Mouse (Mus musculus): ENCODE data around the gene Tmprss9. TPM values are rescaled to one million over a fixed set of nuclear protein-coding genes. Genes with fewer than 3 reads are reported as not detected.
A peak's percentile ranks its signal among the peaks of the same experiment; 100 is the strongest.

Tmprss9 gene
- polyA plus RNA-seq, 1 experiment from 2014 or later = 0.14 TPM

DNA sequence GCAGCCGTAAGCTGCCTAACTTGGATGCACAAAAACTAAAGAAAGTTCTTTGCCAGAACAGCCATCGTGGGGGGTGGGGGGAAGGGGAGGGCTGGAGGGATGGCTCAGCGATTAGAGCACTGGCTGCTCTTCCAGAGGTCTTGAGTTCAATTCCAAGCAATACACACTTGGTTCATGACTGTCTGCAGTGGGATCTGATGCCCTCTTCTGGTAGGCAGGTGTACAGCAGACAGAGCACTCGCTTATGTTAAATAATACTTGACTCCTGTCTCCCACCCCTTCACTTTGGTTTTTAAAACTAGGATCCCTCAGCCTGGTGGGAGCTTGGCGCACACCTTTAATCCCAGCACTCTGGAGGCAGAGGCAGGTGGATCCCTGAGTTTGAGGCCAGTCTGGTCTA lies 4.4 kb downstream of the Tmprss9 start:
- peak overlapping the region; percentile 42; the same call in 1 of the 2 replicates for H3K27ac ChIP-seq
- no peaks in the 10 kb centered on the region for H3K36me3 ChIP-seq
- no peak overlapping the region for H3K4me3 ChIP-seq
- peaks cover 4% of the 10 kb centered on the region for H3K27me3 ChIP-seq (ENCODE audit: insufficient read depth, poor library complexity, severe bottlenecking)
- peaks cover 29% of the 10 kb centered on the region for H3K4me1 ChIP-seq (replicated peaks)
- DNase-seq (ENCODE audit: low spot score) = peak; percentile 64
- 29% methylated on average over 5 of the region's 5 CpGs for WGBS
- no peaks in the 10 kb centered on the region for H3K9me3 ChIP-seq

DNA sequence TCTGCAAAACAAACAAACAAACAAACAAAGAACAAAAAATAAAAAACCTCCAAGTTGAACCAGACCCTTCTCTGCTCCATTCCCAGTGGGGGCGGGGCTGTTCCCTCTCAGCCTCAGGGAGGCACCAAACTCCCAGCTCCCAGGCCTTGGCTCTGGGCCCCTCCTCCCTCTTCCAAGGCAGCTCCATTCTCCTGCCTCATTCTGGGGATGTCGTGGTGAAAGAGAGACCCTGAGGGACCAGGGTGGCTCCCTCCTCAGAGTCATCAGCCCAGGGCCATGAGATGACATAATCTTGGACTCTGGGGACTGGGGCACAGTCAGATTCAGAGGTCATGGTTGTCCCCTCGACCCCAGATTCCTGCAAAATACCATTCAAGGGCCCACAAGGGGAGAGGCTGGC lies 4.9 kb downstream of the Tmprss9 start:
- no peak for DNase-seq (ENCODE audit: low spot score)
- no peaks in the 10 kb centered on the region for H3K9me3 ChIP-seq
- H3K27me3 ChIP-seq (ENCODE audit: insufficient read depth, poor library complexity, severe bottlenecking) = peaks cover 2% of the 10 kb centered on the region
- H3K4me3 ChIP-seq = no peak overlapping the region
- H3K36me3 ChIP-seq = no peaks in the 10 kb centered on the region
- 29% methylated on average over 3 of the region's 3 CpGs for WGBS
- H3K4me1 ChIP-seq (replicated peaks) = peaks cover 29% of the 10 kb centered on the region
- H3K27ac ChIP-seq = no peak overlapping the region

DNA sequence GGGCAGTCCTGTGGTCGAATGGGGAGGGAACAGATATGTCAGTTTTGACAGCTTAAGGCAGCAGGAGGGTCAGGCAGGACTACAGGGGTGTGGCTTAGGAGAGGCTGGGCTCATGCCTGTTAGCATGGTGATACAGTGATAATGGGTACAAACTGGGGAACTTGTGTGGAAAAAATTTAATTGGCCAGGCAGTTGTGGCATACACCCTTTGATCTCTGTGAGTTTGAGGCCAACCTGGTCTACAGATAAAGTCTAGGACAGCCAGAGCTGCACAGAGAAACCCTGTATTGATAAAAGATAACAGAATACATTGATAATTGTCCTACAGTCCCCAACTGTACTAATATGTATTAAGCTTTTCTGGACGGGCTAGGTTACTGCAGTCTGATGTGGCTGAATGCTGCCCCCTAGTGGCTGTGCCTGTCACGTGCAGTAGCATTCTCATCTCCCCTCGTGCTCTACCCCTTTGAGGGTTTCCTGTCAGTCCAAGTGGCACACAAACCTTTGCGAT lies 8.5 kb downstream of the Tmprss9 start:
- Histone ChIP-seq H3K4me3 (no peak overlapping the region), H3K9me3 (no peaks in the 10 kb centered on the region), H3K36me3 (no peaks in the 10 kb centered on the region), H3K27me3 (ENCODE audit: insufficient read depth, poor library complexity, severe bottlenecking) (no peaks in the 10 kb centered on the region; the same call in 1 of the 2 replicates), H3K27ac (no peak overlapping the region), H3K4me1 (replicated peaks) (peaks cover 12% of the 10 kb centered on the region)
- peak; percentile 69 for DNase-seq (ENCODE audit: low spot score)
- WGBS = 19% methylated on average over 5 of the region's 5 CpGs

DNA sequence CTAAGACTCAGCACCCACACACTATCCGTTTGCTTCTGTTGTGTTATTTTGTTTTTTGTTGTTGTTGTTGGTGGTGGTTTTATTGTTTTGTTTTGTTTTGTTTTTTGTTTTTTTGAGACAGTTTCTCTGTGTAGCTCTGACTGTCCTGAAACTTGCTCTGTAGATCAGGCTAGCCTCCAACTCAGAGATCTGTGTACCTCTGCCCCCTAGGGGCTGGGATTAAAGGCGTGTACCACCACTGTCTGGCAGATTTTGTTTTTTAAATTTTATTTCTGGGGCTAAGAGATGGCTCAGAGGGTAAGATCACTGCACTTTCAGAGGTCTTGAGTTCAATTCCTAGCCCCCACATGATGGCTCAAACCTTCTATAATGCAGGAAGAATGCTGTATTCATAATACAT lies 9.3 kb downstream of the Tmprss9 start:
- Histone ChIP-seq H3K4me1 (replicated peaks) (peaks cover 12% of the 10 kb centered on the region), H3K36me3 (no peaks in the 10 kb centered on the region), H3K27ac (no peak overlapping the region), H3K27me3 (ENCODE audit: insufficient read depth, poor library complexity, severe bottlenecking) (no peaks in the 10 kb centered on the region; the same call in 1 of the 2 replicates), H3K4me3 (no peak overlapping the region), H3K9me3 (no peaks in the 10 kb centered on the region)
- 71% methylated on average over 2 of the region's 2 CpGs for WGBS
- DNase-seq (ENCODE audit: low spot score) = no peak

DNA sequence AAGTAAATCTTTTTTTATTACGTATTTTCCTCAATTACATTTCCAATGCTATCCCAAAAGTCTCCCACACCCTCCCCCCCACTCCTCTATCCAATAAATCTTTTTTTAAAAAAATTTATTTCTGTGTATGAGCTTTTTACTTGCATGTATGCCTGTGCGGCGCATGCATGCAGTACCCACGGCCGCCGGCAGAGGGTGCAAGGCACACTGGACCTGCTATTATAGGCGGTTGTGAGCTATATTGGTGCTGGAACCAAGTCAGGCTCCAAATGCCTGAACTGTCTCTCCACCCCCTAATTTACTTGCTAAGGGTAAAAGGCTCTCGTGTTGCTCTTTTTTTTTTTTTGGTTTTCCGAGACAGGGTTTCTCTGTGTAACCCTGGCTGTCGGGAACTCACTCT lies 9.7 kb downstream of the Tmprss9 start:
- no peak overlapping the region for H3K4me3 ChIP-seq
- peaks cover 9% of the 10 kb centered on the region for H3K4me1 ChIP-seq (replicated peaks)
- H3K9me3 ChIP-seq = no peaks in the 10 kb centered on the region
- peak; percentile 79 for DNase-seq (ENCODE audit: low spot score)
- no peaks in the 10 kb centered on the region; the same call in 1 of the 2 replicates for H3K27me3 ChIP-seq (ENCODE audit: insufficient read depth, poor library complexity, severe bottlenecking)
- no peaks in the 10 kb centered on the region for H3K36me3 ChIP-seq
- WGBS = 24% methylated on average over 10 of the region's 10 CpGs
- no peak overlapping the region for H3K27ac ChIP-seq

DNA sequence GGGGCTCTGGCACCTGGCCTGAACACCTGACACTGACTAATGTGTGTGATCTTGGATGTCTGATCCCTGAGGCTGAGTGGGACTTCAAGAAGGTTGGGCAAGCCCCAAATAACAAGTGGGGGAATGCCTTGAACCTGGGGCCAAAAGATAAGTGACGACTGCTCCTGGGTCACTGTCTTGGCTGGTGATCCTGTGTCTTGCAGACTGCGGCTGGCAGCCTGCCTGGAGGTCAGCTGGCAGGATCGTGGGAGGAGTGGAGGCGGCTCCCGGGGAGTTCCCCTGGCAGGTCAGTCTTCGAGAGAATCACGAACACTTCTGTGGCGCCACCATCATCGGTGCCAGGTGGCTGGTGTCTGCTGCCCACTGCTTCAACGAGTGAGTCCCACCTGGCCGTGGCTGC lies 15.5 kb downstream of the Tmprss9 start:
- Histone ChIP-seq H3K4me1 (replicated peaks) (peaks cover 5% of the 10 kb centered on the region; the same call in 1 of the 2 replicates), H3K27ac (no peak overlapping the region), H3K9me3 (peaks cover 4% of the 10 kb centered on the region), H3K27me3 (ENCODE audit: insufficient read depth, poor library complexity, severe bottlenecking) (peaks cover 36% of the 10 kb centered on the region), H3K36me3 (no peaks in the 10 kb centered on the region), H3K4me3 (no peak overlapping the region)
- WGBS = 79% methylated on average over 11 of the region's 11 CpGs
- DNase-seq (ENCODE audit: low spot score) = no peak

DNA sequence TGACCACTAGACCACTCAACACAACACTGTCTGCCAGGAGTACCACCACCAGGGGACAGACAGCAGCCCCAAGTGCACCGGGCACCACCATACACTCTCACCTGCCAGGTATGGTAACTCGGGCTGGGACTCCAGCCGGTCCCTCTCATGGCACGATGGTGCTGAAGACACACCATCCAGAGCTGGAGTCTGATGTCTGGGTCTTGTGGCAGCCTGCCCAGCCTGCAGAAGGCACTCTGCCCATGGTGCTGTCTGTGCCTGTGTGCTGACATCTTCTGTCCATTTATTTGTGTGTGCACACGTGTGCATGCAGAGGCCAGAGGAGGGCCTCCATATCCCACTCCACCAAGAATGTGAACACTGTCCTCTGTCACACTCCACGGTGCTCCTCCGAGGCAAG lies 23.5 kb downstream of the Tmprss9 start:
- H3K27me3 ChIP-seq (ENCODE audit: insufficient read depth, poor library complexity, severe bottlenecking) = peaks cover 16% of the 10 kb centered on the region
- H3K4me3 ChIP-seq = no peak overlapping the region
- peaks cover 36% of the 10 kb centered on the region for H3K4me1 ChIP-seq (replicated peaks)
- DNase-seq (ENCODE audit: low spot score) = no peak
- peaks cover 13% of the 10 kb centered on the region for H3K9me3 ChIP-seq
- H3K27ac ChIP-seq = no peak overlapping the region
- 90% methylated on average over 7 of the region's 7 CpGs for WGBS
- peaks cover 21% of the 10 kb centered on the region for H3K36me3 ChIP-seq

DNA sequence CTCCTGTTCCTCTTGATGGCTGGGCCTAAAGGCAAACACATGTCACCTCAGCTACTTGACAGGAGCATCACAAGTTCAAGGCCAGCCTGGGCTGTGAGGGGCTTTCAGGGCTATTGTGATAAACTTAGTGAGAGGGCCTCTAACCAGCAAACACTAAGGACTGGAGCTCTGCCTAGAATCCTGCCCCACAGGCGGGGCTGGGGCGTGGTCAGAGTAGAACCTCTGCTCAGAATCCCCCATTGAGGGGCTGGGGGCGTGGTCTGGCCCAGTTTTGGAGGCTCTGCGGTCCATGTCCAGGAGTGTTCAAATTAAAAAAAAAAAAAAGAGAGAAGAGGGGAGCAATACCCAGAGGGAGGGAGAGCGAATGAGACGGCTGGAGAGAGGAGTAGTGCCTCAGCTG lies 24.0 kb downstream of the Tmprss9 start:
- Histone ChIP-seq H3K27ac (no peak overlapping the region), H3K9me3 (peaks cover 13% of the 10 kb centered on the region), H3K4me1 (replicated peaks) (peaks cover 35% of the 10 kb centered on the region), H3K36me3 (peaks cover 21% of the 10 kb centered on the region), H3K4me3 (no peak overlapping the region), H3K27me3 (ENCODE audit: insufficient read depth, poor library complexity, severe bottlenecking) (peaks cover 10% of the 10 kb centered on the region; the same call in 1 of the 2 replicates)
- no peak for DNase-seq (ENCODE audit: low spot score)
- WGBS = 82% methylated on average over 6 of the region's 6 CpGs

DNA sequence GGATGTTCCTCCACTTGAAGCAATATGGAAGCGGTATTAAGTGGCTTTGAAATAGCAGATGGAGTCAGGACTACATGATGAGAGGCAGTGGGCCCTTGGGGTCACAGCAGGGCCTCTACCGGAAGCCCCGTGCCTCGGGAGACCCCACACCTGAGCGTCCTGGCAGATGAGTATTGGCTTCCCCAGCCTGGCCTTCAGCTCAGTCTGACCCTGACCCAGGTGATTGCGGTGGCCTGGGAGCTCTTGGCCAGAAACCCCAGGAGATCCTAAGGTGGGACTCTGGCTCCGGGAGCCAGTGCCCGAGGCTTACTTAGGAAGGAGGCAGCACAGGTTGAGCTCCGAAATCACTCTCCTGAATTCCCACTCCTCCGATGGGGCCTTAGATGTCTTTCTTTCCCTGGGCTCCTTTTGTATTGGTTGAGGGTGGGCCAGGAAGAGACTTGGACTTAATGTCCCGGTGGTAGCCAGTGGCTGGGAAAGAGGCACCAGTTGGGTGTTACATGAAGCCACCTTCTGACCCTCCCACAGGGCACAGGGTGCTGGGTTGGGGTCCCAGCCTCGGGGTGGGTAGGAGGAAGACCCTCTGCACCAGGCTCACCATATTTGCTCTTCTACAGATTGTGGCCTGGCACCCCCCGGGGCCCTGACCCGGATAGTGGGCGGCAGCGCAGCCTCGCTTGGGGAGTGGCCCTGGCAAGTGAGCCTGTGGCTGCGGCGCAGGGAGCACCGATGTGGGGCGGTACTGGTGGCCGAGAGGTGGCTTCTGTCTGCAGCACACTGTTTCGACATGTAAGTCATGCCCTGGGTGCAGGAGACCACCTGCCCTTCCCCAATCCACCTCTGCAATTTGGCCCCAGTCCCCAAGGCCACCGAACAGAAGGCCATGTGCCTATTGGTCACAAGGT lies 25.2 kb downstream of the Tmprss9 start:
- Histone ChIP-seq H3K27ac (no peak overlapping the region; the same call in 1 of the 2 replicates), H3K27me3 (ENCODE audit: insufficient read depth, poor library complexity, severe bottlenecking) (peaks cover 9% of the 10 kb centered on the region; the same call in 1 of the 2 replicates), H3K9me3 (peaks cover 12% of the 10 kb centered on the region), H3K4me3 (no peak overlapping the region), H3K36me3 (peaks cover 26% of the 10 kb centered on the region), H3K4me1 (replicated peaks) (peaks cover 39% of the 10 kb centered on the region)
- DNase-seq (ENCODE audit: low spot score) = no peak
- WGBS = 73% methylated on average over 24 of the region's 24 CpGs

DNA sequence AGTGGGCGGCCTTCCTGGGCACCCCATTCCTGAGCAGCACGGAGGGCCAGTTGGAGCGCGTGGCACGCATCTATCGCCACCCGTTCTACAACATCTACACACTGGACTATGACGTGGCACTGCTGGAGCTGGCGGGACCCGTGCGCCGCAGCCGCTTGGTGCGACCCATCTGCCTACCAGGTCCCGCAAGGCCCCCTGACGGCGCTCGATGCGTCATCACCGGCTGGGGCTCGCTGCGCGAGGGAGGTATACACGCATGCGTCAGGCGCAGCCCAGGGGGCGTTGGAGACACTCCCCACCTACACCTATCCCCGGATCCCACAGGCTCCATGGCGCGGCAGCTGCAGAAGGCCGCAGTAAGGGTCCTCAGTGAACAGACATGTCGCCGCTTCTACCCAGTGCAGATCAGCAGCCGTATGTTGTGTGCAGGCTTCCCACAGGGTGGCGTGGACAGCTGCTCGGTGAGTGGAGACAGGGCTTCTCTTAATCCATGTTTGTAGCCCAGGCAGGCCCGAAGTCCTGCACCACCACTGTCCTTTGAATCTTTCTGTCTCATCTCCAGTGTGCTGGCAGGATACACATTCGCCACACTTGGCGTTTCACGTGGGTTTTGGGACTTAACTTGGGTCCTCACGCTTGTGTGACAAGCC lies 26.3 kb downstream of the Tmprss9 start:
- Histone ChIP-seq H3K4me3 (peak overlapping the region; percentile 32), H3K27ac (0 out of 2 replicates have a peak overlapping the region, but pooled peaks have one; percentile 12), H3K36me3 (peaks cover 37% of the 10 kb centered on the region), H3K4me1 (replicated peaks) (peaks cover 39% of the 10 kb centered on the region), H3K9me3 (peaks cover under 1% of the 10 kb centered on the region; the same call in 1 of the 2 replicates), H3K27me3 (ENCODE audit: insufficient read depth, poor library complexity, severe bottlenecking) (peaks cover 9% of the 10 kb centered on the region; the same call in 1 of the 2 replicates)
- DNase-seq (ENCODE audit: low spot score) = no peak
- 34% methylated on average over 41 of the region's 41 CpGs for WGBS

DNA sequence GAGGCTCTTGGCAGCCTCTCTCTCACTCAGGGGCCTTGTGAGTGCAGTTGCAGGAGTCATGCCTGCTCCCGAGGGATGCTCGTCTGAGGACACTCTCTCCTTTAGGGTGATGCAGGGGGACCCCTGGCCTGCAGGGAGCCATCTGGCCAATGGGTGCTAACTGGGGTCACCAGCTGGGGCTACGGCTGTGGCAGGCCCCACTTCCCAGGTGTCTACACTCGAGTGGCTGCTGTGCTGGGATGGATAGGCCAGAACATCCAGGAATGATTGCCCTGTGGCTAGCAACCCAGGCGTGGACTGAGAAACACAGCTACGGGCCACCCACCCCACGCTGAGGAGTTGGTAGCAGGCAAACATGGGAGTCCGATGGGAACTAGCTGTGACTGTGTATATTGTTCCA lies 27.4 kb downstream of the Tmprss9 start:
- Histone ChIP-seq H3K27me3 (ENCODE audit: insufficient read depth, poor library complexity, severe bottlenecking) (peaks cover 9% of the 10 kb centered on the region; the same call in 1 of the 2 replicates), H3K4me3 (peak overlapping the region; percentile 84), H3K27ac (0 out of 2 replicates have a peak overlapping the region, but pooled peaks have one; percentile 90), H3K36me3 (peaks cover 48% of the 10 kb centered on the region), H3K9me3 (no peaks in the 10 kb centered on the region), H3K4me1 (replicated peaks) (peaks cover 39% of the 10 kb centered on the region)
- no peak for DNase-seq (ENCODE audit: low spot score)
- 93% methylated on average over 8 of the region's 8 CpGs for WGBS

DNA sequence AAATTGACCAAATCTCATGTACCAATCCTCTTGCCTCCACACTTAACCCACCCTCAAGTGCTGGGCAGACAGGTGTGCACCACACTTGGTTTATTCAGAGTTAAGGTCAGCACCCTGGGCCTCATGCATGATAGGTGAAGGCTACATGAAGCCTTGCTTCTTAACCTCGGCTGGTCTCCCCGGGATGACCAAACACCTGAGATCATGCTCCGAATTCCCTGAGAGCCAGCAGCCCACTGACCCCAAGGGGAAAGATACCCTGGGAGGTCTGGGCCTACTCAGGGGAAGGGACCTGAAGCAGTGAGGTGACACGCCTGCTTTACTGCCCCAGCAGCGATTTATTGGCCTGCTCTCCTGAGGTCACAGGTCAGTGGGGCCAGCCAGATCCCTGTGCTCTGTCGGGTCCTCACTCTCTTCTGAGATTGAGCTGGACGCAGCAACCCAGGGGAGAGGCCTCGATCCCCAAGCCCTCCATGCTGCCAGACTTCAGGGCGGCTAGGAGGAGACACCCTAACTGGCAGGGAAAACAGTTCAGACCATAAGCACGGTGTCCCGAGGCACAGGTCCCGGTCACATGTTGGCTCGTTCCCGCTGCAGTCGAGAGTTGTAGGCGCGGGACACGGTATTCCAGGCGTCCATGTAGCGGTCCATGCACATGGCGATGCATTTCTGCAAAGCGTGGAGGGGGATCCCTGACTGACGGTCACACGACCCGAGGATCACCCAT lies 28.1 kb downstream of the Tmprss9 start:
- Histone ChIP-seq H3K4me1 (replicated peaks) (peaks cover 39% of the 10 kb centered on the region), H3K27me3 (ENCODE audit: insufficient read depth, poor library complexity, severe bottlenecking) (peaks cover 9% of the 10 kb centered on the region; the same call in 1 of the 2 replicates), H3K4me3 (peak overlapping the region; percentile 84), H3K27ac (peak overlapping the region; percentile 90), H3K36me3 (peaks cover 55% of the 10 kb centered on the region), H3K9me3 (no peaks in the 10 kb centered on the region)
- WGBS = 18% methylated on average over 25 of the region's 25 CpGs
- DNase-seq (ENCODE audit: low spot score) = no peak

All from hindbrain, embryonic 10.5 days (tissue).